Mouse (Mus musculus) activated CD4-positive, CD25-positive, alpha-beta regulatory T cell, adult 9 weeks (primary cell): ENCODE results near the gene Olfr667. TPM values are rescaled to one million over a fixed set of nuclear protein-coding genes. Genes with fewer than 3 reads are reported as not detected.

ENCODE experiments used
- polyA plus RNA-seq: library from polyadenylated mRNA; unstranded; fragments of 100-300 nt; shearing (Covaris generic); gene quantifications from one replicate; pipeline ENCODE4 v1.2.1, GENCODE M21; 2017

Gene Olfr667
- not detected for polyA plus RNA-seq

GRCm38 (mm10) chr7:104921382-104921781 is at the start of gene Olfr667:
TSS of gene Olfr667 (minus strand) at chr7:104921482.

GRCm38 (mm10) chr7:104962520-104962919 is 41.2 kb upstream of the Olfr667 start, which contains the start of gene Olfr670:
TSS of gene Olfr670 (minus strand) at chr7:104962620.

DNA sequence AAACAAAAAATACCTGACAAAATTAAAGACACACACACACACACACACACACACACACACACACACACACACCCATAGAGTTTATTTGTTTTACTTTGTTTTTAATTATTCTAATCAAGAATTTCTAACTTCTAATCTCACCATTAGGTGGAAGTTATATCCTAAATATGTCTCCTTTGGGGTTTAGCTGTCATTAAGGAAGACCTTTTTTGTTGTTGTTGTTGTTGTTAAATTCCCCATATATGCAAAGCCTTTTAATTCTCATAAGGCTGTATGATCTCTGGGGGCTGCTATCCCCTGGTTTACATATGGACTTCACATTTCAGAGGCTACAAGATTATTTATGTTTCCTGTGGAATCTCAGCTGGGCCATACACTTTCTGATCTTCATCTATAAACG is 12.7 kb upstream of the Olfr667 start, which contains the start of gene Olfr669:
Gene Olfr669, plus strand, starts transcription at position 301 of the 400 bp plus-strand sequence.

GRCm38 (mm10) chr7:104927957-104928356 is 6.7 kb upstream of the Olfr667 start, which contains the start of gene Olfr668:
TSS of gene Olfr668 (minus strand) at chr7:104928057.

DNA sequence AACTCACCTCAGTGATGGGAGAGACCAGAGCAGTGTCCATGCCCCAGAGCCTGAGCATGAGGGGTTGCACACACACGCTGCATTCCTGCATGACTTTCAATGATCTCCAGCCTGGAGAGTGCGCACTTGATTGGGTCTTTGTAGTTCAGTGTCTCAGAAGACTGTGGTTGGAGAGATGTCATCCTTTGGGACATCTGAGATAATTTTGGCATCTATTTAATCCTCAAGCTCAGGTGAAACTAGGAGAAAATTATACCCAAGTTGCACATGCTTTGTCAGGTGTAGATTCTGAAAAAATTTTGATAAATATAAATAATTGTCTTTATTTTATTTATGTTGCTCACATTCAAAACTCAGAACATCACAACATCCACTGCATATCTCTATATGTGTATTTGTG is 25.4 kb downstream of the Olfr667 start, which contains the start of gene Olfr666:
Gene Olfr666, minus strand, starts transcription at position 101 of the 400 bp plus-strand sequence.

DNA sequence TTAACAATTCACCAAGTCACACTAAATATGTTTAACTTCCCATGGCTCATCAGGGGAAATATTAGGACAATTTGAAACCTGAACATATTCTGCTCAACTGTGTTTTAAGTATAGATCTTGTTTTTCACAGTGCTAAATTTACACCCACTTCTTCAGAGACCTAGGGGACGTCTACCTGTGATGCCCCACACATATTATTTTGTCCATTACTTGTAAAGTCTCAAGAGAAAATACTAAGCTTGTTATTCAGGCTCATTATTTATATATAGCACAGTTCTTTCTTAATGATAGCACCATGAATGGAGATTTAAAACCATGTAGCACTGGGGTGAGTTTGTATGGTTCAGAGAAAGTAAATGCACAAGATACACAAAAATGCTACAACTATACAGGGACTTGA is 43.6 kb downstream of the Olfr667 start, which contains the start of gene Olfr665:
Gene Olfr665, plus strand, starts transcription at position 301 of the 400 bp plus-strand sequence.

Other genes with a start within 250 kb of the Olfr667 start
- gene Olfr661, start 235.0 kb downstream of the Olfr667 start, polyA plus RNA-seq: not detected
- not detected for gene Usp17le, start 144.0 kb downstream of the Olfr667 start, polyA plus RNA-seq
- gene Usp17lb, start 78.9 kb downstream of the Olfr667 start, polyA plus RNA-seq: not detected
- 0.10 TPM for gene Usp17la, start 64.5 kb downstream of the Olfr667 start, polyA plus RNA-seq
- gene Olfr665, start 43.5 kb downstream of the Olfr667 start, polyA plus RNA-seq: not detected
- not detected for gene Olfr666, start 25.5 kb downstream of the Olfr667 start, polyA plus RNA-seq
- not detected for gene Olfr668, start 6.6 kb upstream of the Olfr667 start, polyA plus RNA-seq
- not detected for gene Olfr669, start 12.8 kb upstream of the Olfr667 start, polyA plus RNA-seq
- gene Olfr670, start 41.1 kb upstream of the Olfr667 start, polyA plus RNA-seq: not detected
- not detected for gene Olfr671, start 57.6 kb upstream of the Olfr667 start, polyA plus RNA-seq
- gene Olfr672, start 80.5 kb upstream of the Olfr667 start, polyA plus RNA-seq: not detected
- not detected for gene Olfr675, start 107.0 kb upstream of the Olfr667 start, polyA plus RNA-seq
- not detected for gene Olfr676, start 111.2 kb upstream of the Olfr667 start, polyA plus RNA-seq
- gene Olfr677, start 129.9 kb upstream of the Olfr667 start, polyA plus RNA-seq: not detected
- not detected for gene Olfr678, start 143.0 kb upstream of the Olfr667 start, polyA plus RNA-seq
- not detected for gene Olfr679, start 159.7 kb upstream of the Olfr667 start, polyA plus RNA-seq
- not detected for gene Olfr680-ps1, start 171.3 kb upstream of the Olfr667 start, polyA plus RNA-seq
- not detected for gene Olfr681, start 195.4 kb upstream of the Olfr667 start, polyA plus RNA-seq
- not detected for gene Olfr683, start 225.5 kb upstream of the Olfr667 start, polyA plus RNA-seq
- gene Olfr684, start 242.2 kb upstream of the Olfr667 start, polyA plus RNA-seq: not detected